Mouse (Mus musculus) liver, embryonic 11.5 days (tissue): ENCODE results near the gene Vill. TPM values are rescaled to one million over a fixed set of nuclear protein-coding genes. Genes with fewer than 3 reads are reported as not detected.

Experiments used
- ATAC-seq: fragments of 200-750 bp; cut with Nextera tagmentation; replicated peaks from 2 replicates; pipeline ENCODE4 v1.8.0; 2017; ENCODE audit warnings: moderate number of reproducible peaks, mild to moderate bottlenecking, moderate TSS enrichment, moderate library complexity; ENCODE audit not compliant: low FRiP score
- DNase-seq: peaks from one replicate; pipeline ENCODE4 v3.0.0-alpha.2; 2017; ENCODE audit warnings: low spot score
- H3K27ac ChIP-seq: fragments of 300-500 bp; sonication (generic); 2 replicates; pipeline ENCODE4 v1.5.1; 2014; ENCODE audit warnings: mild to moderate bottlenecking, low read depth, low read length, control low read depth
- H3K27me3 ChIP-seq: fragments of 300-500 bp; sonication (generic); replicated peaks from 2 replicates; pipeline ENCODE4 v1.6.1; 2014; ENCODE audit warnings: low read length, mixed read lengths; ENCODE audit not compliant: control insufficient read depth, insufficient read depth
- H3K36me3 ChIP-seq: fragments of 300-500 bp; sonication (generic); 2 replicates; pipeline ENCODE4 v1.6.1; 2014; ENCODE audit warnings: mild to moderate bottlenecking, low read length, moderate library complexity, mixed read lengths; ENCODE audit not compliant: control insufficient read depth, insufficient read depth
- H3K4me1 ChIP-seq: fragments of 300-500 bp; sonication (generic); replicated peaks from 2 replicates; pipeline ENCODE4 v1.6.1; 2014; ENCODE audit warnings: low read length, mixed read lengths; ENCODE audit not compliant: control insufficient read depth, insufficient read depth
- H3K4me2 ChIP-seq: fragments of 300-500 bp; sonication (generic); 2 replicates; pipeline ENCODE4 v1.6.1; 2014; ENCODE audit warnings: mild to moderate bottlenecking, control low read depth, moderate library complexity
- H3K4me3 ChIP-seq: fragments of 300-500 bp; sonication (generic); 2 replicates; pipeline ENCODE4 v1.5.1; 2014; ENCODE audit warnings: low read depth, low read length, control low read depth
- H3K9ac ChIP-seq: fragments of 300-500 bp; sonication (generic); 2 replicates; pipeline ENCODE4 v1.6.1; 2014; ENCODE audit warnings: low read depth, low read length, control low read depth
- H3K9me3 ChIP-seq: fragments of 300-500 bp; sonication (generic); 2 replicates; pipeline ENCODE4 v1.6.1; 2016; ENCODE audit warnings: low read length, inconsistent platforms, mixed read lengths; ENCODE audit not compliant: control insufficient read depth
- WGBS: fragments of 180-500 bp; shearing (Covaris S2); extraction: QIAGEN DNeasy Blood & Tissue Kit; methylation state at CpG from one replicate; pipeline ENCODE4 v1.1.7; 2014; 5-methylcytosine and 5-hydroxymethylcytosine counted together
- polyA plus RNA-seq: library from polyadenylated mRNA; unstranded; fragments of >200 nt; fragmentation: Nextera tagmentation; extraction: Ambion mirVana; gene quantifications from 2 replicates; pipeline ENCODE4 v1.2.1, GENCODE M21; 2014

The Vill gene
- polyA plus RNA-seq, 1 experiment from 2014 or later = 22.7 TPM

DNA sequence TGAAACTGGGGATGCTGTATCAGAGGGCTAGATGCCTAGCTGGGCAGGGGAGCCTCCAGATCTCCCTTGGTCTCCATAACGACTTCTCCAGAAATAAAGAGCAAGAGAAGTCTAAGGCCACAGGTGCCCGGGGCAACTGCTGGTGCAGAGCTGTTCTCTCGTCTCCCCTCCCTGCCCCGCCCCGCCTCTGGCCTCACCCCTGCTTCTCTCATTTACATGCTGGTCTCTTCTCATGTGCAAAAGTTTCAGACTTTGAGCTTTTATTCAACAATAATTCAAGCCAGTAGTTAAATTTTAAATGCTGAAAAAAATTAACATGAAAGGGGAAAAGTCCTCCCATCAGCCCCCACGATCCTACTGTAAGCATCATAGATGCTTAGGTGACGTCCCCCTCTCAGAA is 30.8 kb upstream of the Vill start:
- Histone ChIP-seq H3K36me3 (0 out of 2 replicates have a peak, but pooled peaks cover 3% of the 10 kb centered on the region), H3K27ac (no peak overlapping the region), H3K4me2 (no peak overlapping the region), H3K9me3 (no peaks in the 10 kb centered on the region), H3K9ac (no peak overlapping the region), H3K4me3 (no peak overlapping the region), H3K4me1 (no peaks in the 10 kb centered on the region), H3K27me3 (no peaks in the 10 kb centered on the region)
- DNase-seq (no peak), ATAC-seq (no peak)
- WGBS = 76% methylated on average over 7 of the region's 7 CpGs

DNA sequence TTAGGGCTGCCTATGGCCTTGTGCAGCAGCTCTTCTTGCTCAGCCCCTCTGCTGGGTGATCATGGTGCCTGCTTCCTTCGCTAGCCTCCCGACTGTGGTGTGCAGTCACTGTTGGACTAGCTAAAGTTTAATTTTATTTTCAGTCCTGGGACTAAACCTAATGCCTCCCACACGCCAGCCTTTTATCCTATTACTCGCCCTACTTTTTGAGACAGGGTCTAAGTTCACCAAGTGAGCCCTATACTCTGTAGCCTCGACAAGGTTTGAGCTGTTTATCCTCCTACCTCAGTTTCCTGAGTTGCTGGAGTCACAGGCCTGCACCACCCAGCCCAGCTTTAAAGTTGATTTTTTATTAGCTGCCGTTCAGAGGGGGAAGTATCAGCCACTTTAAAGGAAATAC is 27.3 kb upstream of the Vill start:
- ATAC-seq (no peak), DNase-seq (no peak)
- 76% methylated on average over 6 of the region's 6 CpGs for WGBS
- Histone ChIP-seq H3K9me3 (no peaks in the 10 kb centered on the region), H3K4me3 (no peak overlapping the region), H3K36me3 (0 out of 2 replicates have a peak, but pooled peaks cover 1% of the 10 kb centered on the region), H3K4me1 (no peaks in the 10 kb centered on the region), H3K27me3 (no peaks in the 10 kb centered on the region), H3K4me2 (no peak overlapping the region), H3K9ac (no peak overlapping the region), H3K27ac (no peak overlapping the region)

DNA sequence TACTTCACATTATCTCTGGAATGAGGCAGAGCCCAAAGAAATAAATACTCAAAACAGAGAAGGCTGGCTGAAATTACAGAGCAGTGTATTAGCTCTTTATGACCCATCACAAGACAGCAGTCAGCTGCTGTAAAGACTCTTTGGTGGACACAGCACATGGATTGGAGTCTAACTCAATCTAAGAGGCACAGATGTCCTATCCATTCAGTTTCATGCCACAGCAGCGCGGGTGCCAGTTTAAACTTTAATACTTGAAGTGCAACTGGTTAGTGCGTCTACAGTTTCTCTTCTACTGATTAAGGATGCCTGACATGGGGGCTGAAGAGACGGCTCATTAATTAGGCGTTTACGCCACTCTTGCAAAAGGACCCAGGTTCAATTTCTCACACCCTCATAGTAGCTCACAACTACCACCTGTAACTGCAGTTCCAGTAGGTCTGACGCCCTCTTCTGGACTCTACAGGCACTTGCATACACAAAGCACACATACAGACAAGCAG is 26.7 kb upstream of the Vill start:
- H3K27ac ChIP-seq = no peak overlapping the region
- H3K4me1 ChIP-seq = no peaks in the 10 kb centered on the region
- 88% methylated on average over 7 of the region's 7 CpGs for WGBS

DNA sequence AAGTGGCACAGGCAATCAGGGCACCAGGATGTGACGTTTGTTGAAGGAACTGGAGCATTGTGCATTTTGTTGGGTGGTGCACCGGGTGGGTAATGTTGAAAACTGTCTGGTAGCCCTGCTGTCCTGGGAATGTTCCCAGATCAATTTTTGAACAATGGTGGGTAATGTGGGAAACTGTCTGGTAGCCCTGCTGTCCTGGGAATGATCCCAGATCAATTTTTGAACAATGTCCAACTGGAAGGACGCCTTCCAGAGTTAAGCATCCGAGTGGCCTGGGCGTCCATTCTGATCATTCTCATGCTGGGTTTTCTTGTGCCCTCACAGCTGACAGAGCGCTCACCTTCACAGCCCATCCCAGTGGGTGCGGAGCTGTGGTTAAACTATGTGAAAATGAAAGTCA is 25.2 kb upstream of the Vill start:
- Histone ChIP-seq H3K4me2 (no peak overlapping the region), H3K27me3 (no peaks in the 10 kb centered on the region), H3K36me3 (no peaks in the 10 kb centered on the region), H3K4me3 (no peak overlapping the region), H3K9ac (no peak overlapping the region), H3K27ac (no peak overlapping the region), H3K9me3 (no peaks in the 10 kb centered on the region), H3K4me1 (no peaks in the 10 kb centered on the region)
- WGBS = 90% methylated on average over 7 of the region's 7 CpGs
- DNase-seq (no peak), ATAC-seq (no peak)

More for the DNA sequence above, 26.7 kb upstream of the Vill start:
- DNase-seq = no peak
- Histone ChIP-seq H3K27me3 (no peaks in the 10 kb centered on the region), H3K4me2 (no peak overlapping the region), H3K9me3 (no peaks in the 10 kb centered on the region), H3K9ac (no peak overlapping the region), H3K4me3 (no peak overlapping the region), H3K36me3 (no peaks in the 10 kb centered on the region)
- no peak for ATAC-seq

DNA sequence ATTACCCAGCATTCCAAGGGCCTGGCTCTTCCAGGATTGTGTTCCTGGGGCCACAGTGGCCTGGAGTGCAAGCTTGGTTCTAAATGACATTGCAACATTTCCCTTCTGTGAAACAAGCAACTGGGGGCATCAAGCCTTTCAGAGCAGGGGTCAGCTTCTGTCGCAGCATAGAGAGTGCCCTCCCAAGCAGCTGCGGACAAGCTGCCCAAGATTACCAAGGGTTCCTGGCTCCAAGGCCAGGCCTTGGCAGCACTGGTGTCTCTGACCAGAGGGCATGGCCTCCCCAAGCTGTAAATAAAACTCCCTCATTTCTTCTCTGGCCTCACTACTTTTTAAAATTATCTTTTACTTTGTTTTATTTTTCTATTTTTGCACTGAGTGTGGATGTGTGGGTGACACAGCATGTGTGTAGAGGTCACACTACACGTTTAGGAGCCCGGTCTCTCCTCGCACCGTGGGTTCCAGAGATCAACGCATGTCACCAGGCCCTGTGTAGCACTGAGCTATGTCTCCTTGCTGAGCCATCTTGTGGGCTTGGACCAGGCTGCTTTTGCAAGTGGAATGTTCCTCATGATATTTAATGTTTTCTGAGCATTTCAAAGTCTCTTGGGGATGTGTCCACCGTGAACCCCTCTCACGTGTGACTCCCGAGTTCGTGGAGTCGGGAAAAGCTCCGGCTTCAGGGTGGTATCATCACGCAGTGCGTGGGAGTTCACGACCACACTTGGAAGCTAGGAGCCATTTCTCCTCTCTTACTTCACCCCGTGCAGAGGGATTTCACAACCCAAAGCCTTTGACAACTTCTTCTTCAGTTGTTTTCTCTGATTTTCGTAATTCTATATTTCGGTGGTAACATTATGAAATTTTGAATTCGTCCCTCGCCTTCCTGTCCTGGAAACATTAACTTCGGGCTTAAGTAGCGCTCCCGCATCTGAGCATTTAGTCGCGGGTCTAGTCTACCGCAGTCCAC is 24.1 kb upstream of the Vill start:
- H3K4me2 ChIP-seq = no peak overlapping the region
- DNase-seq (no peak), ATAC-seq (no peak)
- WGBS = 92% methylated on average over 27 of the region's 27 CpGs
- H3K27me3 ChIP-seq = no peaks in the 10 kb centered on the region
- H3K9me3 ChIP-seq = no peaks in the 10 kb centered on the region
- no peak overlapping the region for H3K9ac ChIP-seq
- H3K4me3 ChIP-seq = no peak overlapping the region
- no peaks in the 10 kb centered on the region for H3K4me1 ChIP-seq
- H3K27ac ChIP-seq = no peak overlapping the region
- no peaks in the 10 kb centered on the region for H3K36me3 ChIP-seq

DNA sequence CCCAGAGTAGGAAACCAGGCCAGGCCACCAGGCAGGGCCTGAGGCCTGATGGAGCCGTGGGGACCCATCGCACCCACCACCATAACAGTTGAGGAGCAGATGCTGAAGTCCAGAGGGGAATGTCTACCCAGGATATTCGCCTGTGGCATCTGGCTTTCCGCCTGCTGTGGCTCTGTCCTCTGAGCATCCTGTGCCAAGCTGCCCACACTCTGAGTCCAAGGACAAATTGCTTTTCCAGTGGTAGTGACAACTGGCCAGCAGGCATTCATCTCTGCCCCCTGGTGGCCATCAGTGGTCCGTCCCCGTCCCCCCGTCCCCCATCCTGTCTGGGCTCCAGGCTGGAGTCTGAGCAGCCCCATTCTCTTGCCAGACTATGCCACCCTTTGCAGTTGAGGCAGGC is 23.0 kb upstream of the Vill start:
- no peaks in the 10 kb centered on the region for H3K36me3 ChIP-seq
- H3K9me3 ChIP-seq = no peaks in the 10 kb centered on the region
- no peak overlapping the region for H3K4me3 ChIP-seq
- WGBS = 65% methylated on average over 7 of the region's 7 CpGs
- no peak overlapping the region for H3K27ac ChIP-seq
- no peak overlapping the region for H3K4me2 ChIP-seq
- no peak overlapping the region for H3K9ac ChIP-seq
- ATAC-seq (no peak), DNase-seq (no peak)
- H3K4me1 ChIP-seq = no peaks in the 10 kb centered on the region
- no peaks in the 10 kb centered on the region for H3K27me3 ChIP-seq

DNA sequence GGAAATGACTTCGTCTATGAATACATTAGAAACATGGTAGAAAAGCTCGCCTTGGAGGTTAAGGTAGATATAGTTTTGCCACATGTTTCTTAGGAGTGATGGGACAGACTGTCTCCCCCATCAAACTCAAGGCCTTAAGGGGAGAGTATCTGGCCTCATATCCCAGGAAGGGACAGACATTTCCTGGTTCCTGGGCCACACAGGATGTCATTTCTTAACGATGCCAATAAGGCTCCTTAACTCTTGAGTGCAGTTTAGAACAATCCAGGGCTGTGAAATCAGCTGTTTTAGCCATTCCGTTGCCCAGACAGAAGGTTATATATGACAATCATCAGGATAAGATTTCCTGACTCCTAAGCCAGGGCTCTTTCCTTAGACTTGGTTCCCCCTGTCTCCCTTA is 21.5 kb upstream of the Vill start:
- H3K27ac ChIP-seq = no peak overlapping the region
- DNase-seq = no peak
- H3K4me3 ChIP-seq = no peak overlapping the region
- no peak for ATAC-seq
- H3K36me3 ChIP-seq = no peaks in the 10 kb centered on the region
- no peak overlapping the region for H3K4me2 ChIP-seq
- WGBS = 79% methylated on average over 4 of the region's 4 CpGs
- no peaks in the 10 kb centered on the region for H3K9me3 ChIP-seq
- no peaks in the 10 kb centered on the region for H3K4me1 ChIP-seq
- H3K9ac ChIP-seq = no peak overlapping the region
- no peaks in the 10 kb centered on the region for H3K27me3 ChIP-seq

DNA sequence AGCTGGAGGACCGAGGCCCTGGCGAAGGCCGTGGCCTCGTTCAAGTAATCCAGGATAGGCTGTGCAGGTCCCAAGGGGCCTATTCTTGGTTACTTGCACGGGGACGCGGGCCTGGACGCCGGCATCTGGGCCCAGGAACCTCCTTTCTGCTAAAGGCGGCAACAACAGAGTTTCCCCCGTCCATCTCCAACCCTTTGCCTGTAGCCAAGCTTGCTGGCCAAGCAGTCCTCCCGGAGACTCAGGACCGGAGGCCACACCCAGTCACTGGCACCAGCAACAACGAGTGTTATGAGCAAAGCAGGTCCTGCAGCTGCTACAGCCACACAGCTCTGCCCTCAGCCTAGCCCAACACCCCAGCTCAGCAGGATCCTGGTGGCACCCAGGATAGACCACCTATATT is 20.8 kb upstream of the Vill start:
- no peak overlapping the region for H3K27ac ChIP-seq
- H3K36me3 ChIP-seq = no peaks in the 10 kb centered on the region
- 89% methylated on average over 14 of the region's 14 CpGs for WGBS

DNA sequence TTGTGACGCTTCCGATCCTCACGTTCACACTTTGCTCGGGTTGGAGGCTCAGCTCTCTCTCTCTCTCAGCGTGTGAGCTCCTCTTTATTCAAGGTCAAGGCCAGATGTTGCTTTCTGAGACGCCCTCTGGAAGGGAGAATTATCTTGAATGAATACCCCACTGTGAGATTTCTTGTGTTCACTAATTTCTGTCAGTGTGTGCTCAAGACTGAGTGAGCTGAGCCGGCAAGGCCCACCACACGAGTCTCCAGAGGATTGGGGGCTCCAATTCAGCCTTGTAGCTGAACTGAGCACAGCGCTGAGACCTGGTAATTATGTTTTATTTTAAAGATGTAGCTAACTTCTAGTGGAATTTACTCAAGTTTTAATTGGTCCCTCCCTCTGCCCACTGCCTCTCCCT is 20.0 kb upstream of the Vill start:
- Histone ChIP-seq H3K27ac (no peak overlapping the region), H3K9me3 (no peaks in the 10 kb centered on the region), H3K36me3 (no peaks in the 10 kb centered on the region), H3K4me3 (no peak overlapping the region), H3K4me1 (no peaks in the 10 kb centered on the region), H3K4me2 (no peak overlapping the region), H3K27me3 (no peaks in the 10 kb centered on the region), H3K9ac (no peak overlapping the region)
- DNase-seq = no peak
- WGBS = 80% methylated on average over 9 of the region's 9 CpGs
- no peak for ATAC-seq

More for the DNA sequence above, 20.8 kb upstream of the Vill start:
- Histone ChIP-seq H3K4me2 (no peak overlapping the region), H3K9ac (no peak overlapping the region), H3K4me1 (no peaks in the 10 kb centered on the region), H3K4me3 (no peak overlapping the region), H3K27me3 (no peaks in the 10 kb centered on the region), H3K9me3 (no peaks in the 10 kb centered on the region)
- DNase-seq = no peak
- no peak for ATAC-seq
